Mouse (Mus musculus): Measurements from ENCODE around the gene Sptlc3.

Sptlc3 gene

GRCm38 (mm10) chr2:139493836-139494235 is at the start of gene Sptlc3:
Gene Sptlc3, plus strand, starts transcription at chr2:139493913.
- DNase-seq (ENCODE audit: extremely low spot score, low spot score), result no peak

- no peak for DNase-seq (ENCODE audit: extremely low spot score, low spot score)
These were observed 26.0 kb upstream of the Sptlc3 start for GRCm38 (mm10) chr2:139467726-139468125.

- DNase-seq (ENCODE audit: extremely low spot score, low spot score), result no peak
These were observed 5.0 kb upstream of the Sptlc3 start for GRCm38 (mm10) chr2:139488708-139489107.

- DNase-seq (ENCODE audit: extremely low spot score, low spot score), result no peak
These were observed 916 bp downstream of the Sptlc3 start for GRCm38 (mm10) chr2:139494629-139495028.

GRCm38 (mm10) chr2:139561966-139562505 is 68.3 kb downstream of the Sptlc3 start:
- no peak for DNase-seq (ENCODE audit: extremely low spot score, low spot score)

- DNase-seq (ENCODE audit: extremely low spot score, low spot score), result no peak
These were observed 85.6 kb downstream of the Sptlc3 start for GRCm38 (mm10) chr2:139579280-139579679.

- DNase-seq (ENCODE audit: extremely low spot score, low spot score), result no peak
These were observed 89.1 kb downstream of the Sptlc3 start for GRCm38 (mm10) chr2:139582766-139583165.

GRCm38 (mm10) chr2:139587660-139588200 is 94.0 kb downstream of the Sptlc3 start:
- no peak for DNase-seq (ENCODE audit: extremely low spot score, low spot score)

GRCm38 (mm10) chr2:139589905-139590304 is 96.2 kb downstream of the Sptlc3 start:
- DNase-seq (ENCODE audit: extremely low spot score, low spot score), result peak; percentile 60

GRCm38 (mm10) chr2:139590888-139591698 is 97.4 kb downstream of the Sptlc3 start:
- DNase-seq (ENCODE audit: extremely low spot score, low spot score), result peak; percentile 19

GRCm38 (mm10) chr2:139592109-139592508 is 98.4 kb downstream of the Sptlc3 start:
- no peak for DNase-seq (ENCODE audit: extremely low spot score, low spot score)

- DNase-seq (ENCODE audit: extremely low spot score, low spot score), result no peak
These were observed 103.5 kb downstream of the Sptlc3 start for GRCm38 (mm10) chr2:139597229-139597628.

- peak; percentile 16 for DNase-seq (ENCODE audit: extremely low spot score, low spot score)
These were observed 108.0 kb downstream of the Sptlc3 start for GRCm38 (mm10) chr2:139601543-139602194.

GRCm38 (mm10) chr2:139608167-139608566 is 114.5 kb downstream of the Sptlc3 start:
- DNase-seq (ENCODE audit: extremely low spot score, low spot score), result peak; percentile 50

- DNase-seq (ENCODE audit: extremely low spot score, low spot score), result peak; percentile 73
These were observed 115.1 kb downstream of the Sptlc3 start for GRCm38 (mm10) chr2:139608810-139609209.

- DNase-seq (ENCODE audit: extremely low spot score, low spot score), result no peak
These were observed 115.5 kb downstream of the Sptlc3 start for GRCm38 (mm10) chr2:139609231-139609630.

GRCm38 (mm10) chr2:139609662-139610291 is 116.1 kb downstream of the Sptlc3 start:
- peak; percentile 26 for DNase-seq (ENCODE audit: extremely low spot score, low spot score)

- DNase-seq (ENCODE audit: extremely low spot score, low spot score), result peak; percentile 23
These were observed 118.8 kb downstream of the Sptlc3 start for GRCm38 (mm10) chr2:139612410-139613107.

GRCm38 (mm10) chr2:139626496-139626895 is 132.8 kb downstream of the Sptlc3 start:
- DNase-seq (ENCODE audit: extremely low spot score, low spot score), result no peak

- DNase-seq (ENCODE audit: extremely low spot score, low spot score), result no peak
These were observed 135.0 kb downstream of the Sptlc3 start for GRCm38 (mm10) chr2:139628731-139629130.

- DNase-seq (ENCODE audit: extremely low spot score, low spot score), result no peak
These were observed 135.9 kb downstream of the Sptlc3 start for GRCm38 (mm10) chr2:139629653-139630052.
